Mouse (Mus musculus) liver, postnatal 0 days (tissue): ENCODE results near the gene Tmppe.

ENCODE experiments used
- CTCF ChIP-seq: sonication (generic); IDR thresholded peaks from 2 replicates; pipeline ENCODE4 v1.5.1; 2016; ENCODE audit warnings: antibody characterized with exemption, low read depth
- EP300 ChIP-seq: IDR thresholded peaks from 2 replicates; pipeline ENCODE4 v1.6.1; 2016; ENCODE audit warnings: antibody characterized with exemption, low read depth, mild to moderate bottlenecking

- TF ChIP-seq CTCF = no peak
- TF ChIP-seq EP300 = no peak
Measured at GRCm38 (mm10) chr9:114442893-114443292, 42.0 kb downstream of the Tmppe start.
